Mouse (Mus musculus): ENCODE data around the gene Matn1. TPM values are rescaled to one million over a fixed set of nuclear protein-coding genes. Genes with fewer than 3 reads are reported as not detected.

The Matn1 gene
- polyA plus RNA-seq, 1 experiment from 2014 or later: 0.05 TPM

DNA sequence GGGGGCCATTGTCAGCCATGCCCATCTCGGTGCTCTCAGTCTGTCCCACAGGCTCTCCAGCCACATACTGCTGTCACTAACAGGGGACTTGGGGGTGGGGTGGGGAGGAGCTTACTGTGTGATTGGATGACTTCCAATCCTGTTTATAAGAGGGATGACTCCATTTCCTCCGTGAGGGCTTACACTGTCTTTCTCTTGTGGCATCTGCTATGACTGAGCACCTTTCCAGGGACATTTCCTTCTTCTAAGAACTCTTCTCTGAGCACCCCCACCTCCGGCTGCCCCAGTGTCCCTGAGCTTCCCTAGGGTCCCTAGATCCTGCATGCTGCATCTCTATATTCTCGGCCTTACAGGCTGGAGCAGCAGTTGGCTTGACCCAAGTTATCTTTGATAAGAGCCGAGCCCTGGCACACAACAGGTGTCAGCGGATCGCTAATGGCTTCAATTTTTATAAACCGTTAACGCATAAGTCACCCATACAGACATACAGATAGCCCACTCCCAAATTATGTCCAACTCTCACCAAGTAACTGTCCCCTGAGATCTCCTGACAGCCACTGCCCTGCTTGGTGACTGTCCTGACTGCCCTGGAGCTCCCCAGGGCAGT is 24.3 kb upstream of the Matn1 start:
- Histone ChIP-seq H3K4me1 (replicated peaks; ENCODE audit: control insufficient read depth, insufficient read depth) (no peaks in the 10 kb centered on the region), H3K4me2 (replicated peaks; ENCODE audit: low read depth) (no peak overlapping the region), H3K9me3 (ENCODE audit: control insufficient read depth, low read length) (no peaks in the 10 kb centered on the region), H3K9ac (ENCODE audit: low read length) (no peak overlapping the region), H3K27me3 (ENCODE audit: control insufficient read depth, insufficient read depth, low read length) (no peaks in the 10 kb centered on the region), H3K4me3 (ENCODE audit: low read depth, low read length) (no peak overlapping the region), H3K36me3 (ENCODE audit: control insufficient read depth, insufficient read depth, low read length) (no peaks in the 10 kb centered on the region), H3K27ac (replicated peaks) (no peak overlapping the region)
- TF ChIP-seq EP300 (optimal IDR thresholded peaks at IDR 0.05) (no peak), CTCF (IDR thresholded peaks at IDR 0.05; ENCODE audit: low read depth) (no peak)
- DNase-seq (ENCODE audit: low spot score) (no peak), ATAC-seq (ENCODE audit: low FRiP score, low TSS enrichment) (no peak)
- 60% methylated on average over 8 of the region's 9 CpGs for WGBS

DNA sequence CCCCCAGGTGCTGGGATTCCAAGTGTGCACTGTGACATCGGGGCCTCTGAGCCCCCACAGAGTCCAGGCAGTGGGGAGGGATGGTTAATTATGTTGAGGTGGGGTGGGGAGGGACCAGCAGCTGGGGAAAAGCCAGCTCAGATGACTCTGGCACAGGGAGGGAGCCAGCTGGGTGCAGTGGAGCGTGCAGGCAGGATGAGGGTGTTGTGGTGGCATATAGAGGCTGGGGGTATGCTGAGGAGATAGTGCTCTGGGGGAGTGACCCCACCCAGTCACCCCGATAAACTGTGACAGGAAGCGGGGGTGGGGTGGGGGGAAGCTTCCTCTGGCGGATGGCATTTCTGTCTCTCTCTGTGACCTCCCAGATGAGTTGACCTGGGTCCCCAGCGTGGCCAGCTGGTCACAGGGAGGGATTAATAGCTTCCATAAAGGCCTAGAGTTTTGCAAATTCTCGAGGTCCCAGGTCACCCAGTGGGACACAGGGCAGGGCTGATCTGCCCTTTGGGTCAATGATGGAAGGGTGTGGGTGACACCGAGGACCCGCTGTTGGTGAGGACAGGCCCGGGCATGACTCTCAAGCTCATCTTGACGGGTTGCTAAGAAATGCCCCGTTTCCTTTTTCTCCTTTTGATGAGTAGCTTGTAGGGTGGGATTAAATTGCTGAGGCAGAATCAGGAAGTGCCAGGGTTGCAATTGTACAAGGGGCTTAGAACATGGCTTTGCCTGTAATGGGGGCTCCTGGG is 23.1 kb upstream of the Matn1 start:
- ATAC-seq (ENCODE audit: low FRiP score, low TSS enrichment): no peak
- no peak for DNase-seq (ENCODE audit: low spot score)

GRCm38 (mm10) chr4:130921986-130922385 is 22.2 kb upstream of the Matn1 start:
- no peak overlapping the region for H3K4me2 ChIP-seq (replicated peaks; ENCODE audit: low read depth)
- no peak for TF ChIP-seq EP300 (optimal IDR thresholded peaks at IDR 0.05)
- TF ChIP-seq CTCF (IDR thresholded peaks at IDR 0.05; ENCODE audit: low read depth): no peak
- H3K27me3 ChIP-seq (ENCODE audit: control insufficient read depth, insufficient read depth, low read length): no peaks in the 10 kb centered on the region
- H3K36me3 ChIP-seq (ENCODE audit: control insufficient read depth, insufficient read depth, low read length): no peaks in the 10 kb centered on the region
- H3K4me3 ChIP-seq (ENCODE audit: low read depth, low read length): no peak overlapping the region
- no peak for ATAC-seq (ENCODE audit: low FRiP score, low TSS enrichment)
- no peaks in the 10 kb centered on the region for H3K4me1 ChIP-seq (replicated peaks; ENCODE audit: control insufficient read depth, insufficient read depth)
- H3K27ac ChIP-seq (replicated peaks): no peak overlapping the region
- no peak for DNase-seq (ENCODE audit: low spot score)
- 78% methylated on average over 10 of the region's 10 CpGs for WGBS
- no peaks in the 10 kb centered on the region for H3K9me3 ChIP-seq (ENCODE audit: control insufficient read depth, low read length)
- no peak overlapping the region for H3K9ac ChIP-seq (ENCODE audit: low read length)

More for the DNA sequence above, 23.1 kb upstream of the Matn1 start:
- Histone ChIP-seq H3K9ac (ENCODE audit: low read length) (no peak overlapping the region), H3K4me1 (replicated peaks; ENCODE audit: control insufficient read depth, insufficient read depth) (no peaks in the 10 kb centered on the region), H3K27me3 (ENCODE audit: control insufficient read depth, insufficient read depth, low read length) (no peaks in the 10 kb centered on the region), H3K27ac (replicated peaks) (no peak overlapping the region), H3K36me3 (ENCODE audit: control insufficient read depth, insufficient read depth, low read length) (no peaks in the 10 kb centered on the region), H3K4me3 (ENCODE audit: low read depth, low read length) (no peak overlapping the region), H3K9me3 (ENCODE audit: control insufficient read depth, low read length) (no peaks in the 10 kb centered on the region), H3K4me2 (replicated peaks; ENCODE audit: low read depth) (no peak overlapping the region)
- 47% methylated on average over 12 of the region's 12 CpGs for WGBS
- no peak for TF ChIP-seq EP300 (optimal IDR thresholded peaks at IDR 0.05)
- TF ChIP-seq CTCF (IDR thresholded peaks at IDR 0.05; ENCODE audit: low read depth): no peak

DNA sequence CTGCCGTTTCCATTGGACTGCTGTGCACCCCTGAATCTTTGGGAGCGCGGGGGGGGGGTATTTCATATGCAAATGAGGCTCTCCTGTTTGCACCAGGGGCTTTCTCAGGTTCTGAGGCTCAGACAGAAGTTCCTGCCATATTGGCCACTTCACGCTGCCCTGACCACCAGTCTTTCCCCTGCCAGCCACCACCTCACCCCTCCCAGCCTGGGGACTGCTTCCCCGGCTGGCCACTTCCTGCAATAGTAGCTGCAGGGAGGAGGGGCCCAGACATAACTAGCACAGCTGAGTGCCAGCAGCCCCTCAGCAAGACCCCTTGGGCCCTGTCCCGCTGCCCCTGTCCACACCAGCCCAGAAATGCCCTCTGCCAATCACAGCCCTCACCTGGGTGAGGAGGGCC is 17.9 kb upstream of the Matn1 start:
- no peaks in the 10 kb centered on the region for H3K36me3 ChIP-seq (ENCODE audit: control insufficient read depth, insufficient read depth, low read length)
- 46% methylated on average over 6 of the region's 6 CpGs for WGBS
- H3K4me2 ChIP-seq (replicated peaks; ENCODE audit: low read depth): no peak overlapping the region
- H3K9me3 ChIP-seq (ENCODE audit: control insufficient read depth, low read length): no peaks in the 10 kb centered on the region
- DNase-seq (ENCODE audit: low spot score) (no peak), ATAC-seq (ENCODE audit: low FRiP score, low TSS enrichment) (no peak)
- no peak overlapping the region for H3K4me3 ChIP-seq (ENCODE audit: low read depth, low read length)
- no peaks in the 10 kb centered on the region for H3K27me3 ChIP-seq (ENCODE audit: control insufficient read depth, insufficient read depth, low read length)
- no peak overlapping the region for H3K9ac ChIP-seq (ENCODE audit: low read length)
- no peak overlapping the region for H3K27ac ChIP-seq (replicated peaks)
- no peak for TF ChIP-seq CTCF (IDR thresholded peaks at IDR 0.05; ENCODE audit: low read depth)
- TF ChIP-seq EP300 (optimal IDR thresholded peaks at IDR 0.05): no peak
- H3K4me1 ChIP-seq (replicated peaks; ENCODE audit: control insufficient read depth, insufficient read depth): no peaks in the 10 kb centered on the region

DNA sequence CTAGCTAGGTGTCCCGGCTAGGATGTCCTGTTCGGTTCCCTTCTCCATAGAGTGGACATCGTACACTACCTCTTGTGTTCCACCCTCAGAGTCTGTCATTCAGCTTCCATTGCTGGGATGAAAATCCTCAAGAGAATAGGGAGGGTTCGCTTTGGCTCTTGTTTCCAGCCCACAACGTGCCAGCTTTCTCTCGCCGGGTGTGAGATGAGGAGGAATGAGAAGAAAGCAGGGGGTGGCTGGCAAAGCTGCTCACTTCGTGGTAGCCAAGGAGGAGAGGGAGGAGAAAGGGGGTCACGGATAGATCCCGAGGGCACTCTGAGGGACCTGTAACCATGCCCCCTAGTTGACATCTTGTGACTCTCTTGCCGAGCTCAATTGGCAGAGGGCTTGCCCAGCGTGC is 16.4 kb upstream of the Matn1 start:
- no peak overlapping the region for H3K4me2 ChIP-seq (replicated peaks; ENCODE audit: low read depth)
- no peak overlapping the region for H3K27ac ChIP-seq (replicated peaks)
- no peaks in the 10 kb centered on the region for H3K4me1 ChIP-seq (replicated peaks; ENCODE audit: control insufficient read depth, insufficient read depth)
- no peak for ATAC-seq (ENCODE audit: low FRiP score, low TSS enrichment)
- TF ChIP-seq EP300 (optimal IDR thresholded peaks at IDR 0.05) (no peak), CTCF (IDR thresholded peaks at IDR 0.05; ENCODE audit: low read depth) (no peak)
- H3K36me3 ChIP-seq (ENCODE audit: control insufficient read depth, insufficient read depth, low read length): no peaks in the 10 kb centered on the region
- H3K27me3 ChIP-seq (ENCODE audit: control insufficient read depth, insufficient read depth, low read length): no peaks in the 10 kb centered on the region
- no peaks in the 10 kb centered on the region for H3K9me3 ChIP-seq (ENCODE audit: control insufficient read depth, low read length)
- 82% methylated on average over 12 of the region's 12 CpGs for WGBS
- H3K4me3 ChIP-seq (ENCODE audit: low read depth, low read length): no peak overlapping the region
- no peak overlapping the region for H3K9ac ChIP-seq (ENCODE audit: low read length)
- DNase-seq (ENCODE audit: low spot score): no peak

- WGBS: 42% methylated on average over 14 of the region's 14 CpGs
- no peaks in the 10 kb centered on the region for H3K4me1 ChIP-seq (replicated peaks; ENCODE audit: control insufficient read depth, insufficient read depth)
- no peak for ATAC-seq (ENCODE audit: low FRiP score, low TSS enrichment)
- DNase-seq (ENCODE audit: low spot score): no peak
- H3K9me3 ChIP-seq (ENCODE audit: control insufficient read depth, low read length): no peaks in the 10 kb centered on the region
- no peak overlapping the region for H3K9ac ChIP-seq (ENCODE audit: low read length)
- H3K4me2 ChIP-seq (replicated peaks; ENCODE audit: low read depth): no peak overlapping the region
- H3K27me3 ChIP-seq (ENCODE audit: control insufficient read depth, insufficient read depth, low read length): no peaks in the 10 kb centered on the region
- TF ChIP-seq EP300 (optimal IDR thresholded peaks at IDR 0.05): no peak
- TF ChIP-seq CTCF (IDR thresholded peaks at IDR 0.05; ENCODE audit: low read depth): no peak
- no peak overlapping the region for H3K4me3 ChIP-seq (ENCODE audit: low read depth, low read length)
- H3K36me3 ChIP-seq (ENCODE audit: control insufficient read depth, insufficient read depth, low read length): no peaks in the 10 kb centered on the region
- H3K27ac ChIP-seq (replicated peaks): no peak overlapping the region
These were observed 1.5 kb upstream of the Matn1 start for GRCm38 (mm10) chr4:130942644-130943043.

Measured in stomach, postnatal 0 days (tissue).